Mouse (Mus musculus): ENCODE measurements around the gene D7Ertd443e.

DNA sequence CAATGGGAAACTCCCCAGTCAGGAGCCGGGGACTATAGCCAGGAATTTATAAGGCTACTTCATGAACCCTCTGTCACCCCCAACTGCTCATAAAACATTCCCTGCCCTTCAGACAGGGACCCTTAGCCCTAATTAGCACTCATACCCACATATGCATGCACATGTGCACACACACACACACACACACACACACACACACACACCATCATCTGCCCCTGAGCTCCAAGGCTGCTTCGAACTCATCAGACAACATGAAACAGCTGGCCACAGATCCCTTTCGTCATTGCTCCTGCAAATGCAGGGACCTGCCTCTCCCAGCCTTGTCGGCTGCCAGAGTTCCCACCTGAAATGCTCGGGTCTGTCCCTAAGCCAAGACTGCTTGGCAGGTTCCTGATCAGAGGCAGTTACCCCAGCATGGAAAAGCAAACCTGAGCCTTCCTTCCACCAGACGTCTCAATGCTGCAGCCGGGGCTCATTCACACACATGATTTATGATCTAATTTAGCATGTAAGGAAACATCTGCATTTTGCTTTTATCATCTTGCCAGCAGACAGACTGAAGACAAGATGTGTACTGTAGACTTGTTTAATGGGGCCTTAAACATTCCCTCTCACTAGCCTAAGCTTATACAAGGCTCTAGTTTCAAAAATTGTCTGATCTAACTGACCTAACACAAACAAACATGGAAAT is 95.7 kb downstream of the D7Ertd443e start:
- TF ChIP-seq POLR2A (IDR thresholded peaks at IDR 0.05; ENCODE audit: low read depth, low read length) (no peak), EP300 (IDR thresholded peaks at IDR 0.05; ENCODE audit: low read length) (no peak), SIN3A (IDR thresholded peaks at IDR 0.05; ENCODE audit: low read length) (no peak), ZC3H11A (IDR thresholded peaks at IDR 0.05; ENCODE audit: low read depth, low read length) (no peak), ZMIZ1 (IDR thresholded peaks at IDR 0.05; ENCODE audit: low read depth, low read length) (no peak), ELF1 (IDR thresholded peaks at IDR 0.05; ENCODE audit: low read depth, low read length) (no peak), MYC (IDR thresholded peaks at IDR 0.05; ENCODE audit: low read depth, low read length) (no peak), NRF1 (IDR thresholded peaks at IDR 0.05; ENCODE audit: low read depth, low read length) (no peak), CTCF (conservative IDR thresholded peaks at IDR 0.05 in 1 of 2, IDR thresholded peaks at IDR 0.05 in 1 of 2; ENCODE audit: low read depth in 2 of 2, low read length in 2 of 2) (no peak), JUND (conservative IDR thresholded peaks at IDR 0.05; ENCODE audit: low read depth, low read length) (no peak)

All from CH12.LX (cell line).